Mouse (Mus musculus): Measurements from ENCODE around the gene Abhd12b. TPM values are rescaled to one million over a fixed set of nuclear protein-coding genes. Genes with fewer than 3 reads are reported as not detected.
"Not testable (repeated sequence)": the region's sequence is repeated elsewhere in the genome, so short reads cannot be mapped to it uniquely, and the experiment has no call there.

Gene Abhd12b
- total and polyA plus RNA-seq, 2 experiments from 2014 or later: not detected

- no peaks in the 10 kb centered on the region for H3K9me3 ChIP-seq (ENCODE audit: low read length)
- 65% methylated on average over 12 of the region's 12 CpGs for WGBS
- ATAC-seq (no peak), DNase-seq (ENCODE audit: low spot score) (peak; percentile 13)
- H3K27ac ChIP-seq: no peak overlapping the region
- H3K4me3 ChIP-seq (ENCODE audit: low read length): no peak overlapping the region
- no peak for TF ChIP-seq CTCF (IDR thresholded peaks at IDR 0.05; ENCODE audit: low read depth)
- H3K36me3 ChIP-seq (ENCODE audit: insufficient read depth, low read length): no peaks in the 10 kb centered on the region
- H3K27me3 ChIP-seq (ENCODE audit: insufficient read depth, low read length): no peaks in the 10 kb centered on the region
- H3K4me2 ChIP-seq (ENCODE audit: low read depth, low read length): no peak overlapping the region
- 0 out of 2 replicates have a peak, but pooled peaks cover 2% of the 10 kb centered on the region for H3K4me1 ChIP-seq (ENCODE audit: insufficient read depth, low read length)
- H3K9ac ChIP-seq (replicated peaks; ENCODE audit: low read length): no peak overlapping the region
Observed at GRCm38 (mm10) chr12:70136185-70136756, 17.7 kb upstream of the Abhd12b start.

DNA sequence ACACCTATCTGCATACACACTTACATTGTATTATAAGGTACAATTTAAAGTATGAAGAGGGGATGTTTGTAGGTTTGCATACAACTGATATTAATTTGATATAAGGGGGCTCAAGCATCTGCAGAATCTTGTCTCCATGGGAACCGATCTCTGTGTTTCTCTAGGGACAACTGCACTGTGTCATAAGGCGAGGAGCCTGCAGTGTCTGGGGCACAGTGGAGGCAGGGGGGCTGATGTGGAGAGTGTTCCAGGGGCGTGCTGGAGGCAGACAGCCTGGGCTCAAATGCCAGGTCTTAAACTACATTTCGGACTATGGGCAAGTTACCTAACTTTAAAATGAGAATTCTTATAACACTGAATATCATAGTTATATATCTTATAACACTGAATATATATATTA is 16.8 kb upstream of the Abhd12b start:
- TF ChIP-seq CTCF (IDR thresholded peaks at IDR 0.05; ENCODE audit: low read depth): no peak
- ATAC-seq: no peak

DNA sequence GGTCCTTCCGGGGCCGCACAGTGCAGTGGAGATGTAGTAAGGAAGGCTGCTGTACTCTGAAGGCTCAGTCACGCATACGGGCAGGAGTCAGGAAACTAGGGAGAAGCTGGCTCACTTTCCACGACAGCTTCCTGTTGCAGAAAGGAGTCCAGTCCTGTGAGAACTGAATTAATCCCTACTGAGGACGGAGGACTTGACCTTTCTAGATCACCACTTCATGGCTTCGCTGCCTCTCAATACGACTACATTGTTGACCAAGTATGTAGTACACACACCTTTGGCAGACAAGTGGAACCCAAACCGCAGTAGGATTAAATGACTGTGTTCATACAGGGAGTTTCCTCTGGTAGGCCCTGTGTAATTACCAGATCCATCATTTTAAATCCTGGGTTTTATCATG is 16.3 kb upstream of the Abhd12b start:
- Histone ChIP-seq H3K9me3 (ENCODE audit: low read length) (no peaks in the 10 kb centered on the region), H3K4me3 (ENCODE audit: low read length) (no peak overlapping the region), H3K36me3 (ENCODE audit: insufficient read depth, low read length) (no peaks in the 10 kb centered on the region), H3K4me2 (ENCODE audit: low read depth, low read length) (no peak overlapping the region), H3K27ac (no peak overlapping the region), H3K4me1 (ENCODE audit: insufficient read depth, low read length) (no peaks in the 10 kb centered on the region), H3K27me3 (ENCODE audit: insufficient read depth, low read length) (no peaks in the 10 kb centered on the region), H3K9ac (replicated peaks; ENCODE audit: low read length) (no peak overlapping the region)
- DNase-seq (ENCODE audit: low spot score): no peak
- no peak for ATAC-seq
- 79% methylated on average over 9 of the region's 9 CpGs for WGBS
- no peak for TF ChIP-seq CTCF (IDR thresholded peaks at IDR 0.05; ENCODE audit: low read depth)

More for the DNA sequence above, 16.8 kb upstream of the Abhd12b start:
- no peak for DNase-seq (ENCODE audit: low spot score)
- Histone ChIP-seq H3K27ac (no peak overlapping the region), H3K9me3 (ENCODE audit: low read length) (no peaks in the 10 kb centered on the region), H3K4me3 (ENCODE audit: low read length) (no peak overlapping the region), H3K4me2 (ENCODE audit: low read depth, low read length) (no peak overlapping the region), H3K36me3 (ENCODE audit: insufficient read depth, low read length) (no peaks in the 10 kb centered on the region), H3K27me3 (ENCODE audit: insufficient read depth, low read length) (no peaks in the 10 kb centered on the region), H3K9ac (replicated peaks; ENCODE audit: low read length) (no peak overlapping the region), H3K4me1 (ENCODE audit: insufficient read depth, low read length) (no peaks in the 10 kb centered on the region)
- 61% methylated on average over 4 of the region's 4 CpGs for WGBS

DNA sequence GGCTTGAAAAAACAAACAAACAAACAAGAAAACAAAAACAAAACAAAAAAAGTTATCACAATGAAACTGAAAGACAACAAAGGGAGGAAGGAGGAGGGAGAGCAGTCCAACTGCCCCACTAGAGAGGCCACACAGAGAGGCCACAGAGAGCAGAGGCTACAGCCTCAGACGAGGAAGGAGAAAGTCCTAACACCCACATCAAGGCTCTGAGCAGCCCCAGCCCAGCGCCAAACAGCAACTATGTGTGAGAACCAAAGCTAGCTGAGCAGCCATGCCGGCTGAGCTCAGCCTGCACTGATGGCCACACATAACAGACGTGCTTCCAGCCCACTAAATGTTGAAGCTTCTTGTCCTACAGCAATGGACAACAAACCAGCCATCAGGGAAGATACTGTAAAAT is 14.1 kb upstream of the Abhd12b start:
- Histone ChIP-seq H3K4me3 (ENCODE audit: low read length) (no peak overlapping the region), H3K9me3 (ENCODE audit: low read length) (no peaks in the 10 kb centered on the region), H3K4me1 (ENCODE audit: insufficient read depth, low read length) (no peaks in the 10 kb centered on the region), H3K4me2 (ENCODE audit: low read depth, low read length) (no peak overlapping the region), H3K9ac (replicated peaks; ENCODE audit: low read length) (no peak overlapping the region), H3K36me3 (ENCODE audit: insufficient read depth, low read length) (no peaks in the 10 kb centered on the region), H3K27me3 (ENCODE audit: insufficient read depth, low read length) (no peaks in the 10 kb centered on the region), H3K27ac (no peak overlapping the region)
- 75% methylated on average over 4 of the region's 4 CpGs for WGBS
- no peak for TF ChIP-seq CTCF (IDR thresholded peaks at IDR 0.05; ENCODE audit: low read depth)
- ATAC-seq (no peak), DNase-seq (ENCODE audit: low spot score) (no peak)

DNA sequence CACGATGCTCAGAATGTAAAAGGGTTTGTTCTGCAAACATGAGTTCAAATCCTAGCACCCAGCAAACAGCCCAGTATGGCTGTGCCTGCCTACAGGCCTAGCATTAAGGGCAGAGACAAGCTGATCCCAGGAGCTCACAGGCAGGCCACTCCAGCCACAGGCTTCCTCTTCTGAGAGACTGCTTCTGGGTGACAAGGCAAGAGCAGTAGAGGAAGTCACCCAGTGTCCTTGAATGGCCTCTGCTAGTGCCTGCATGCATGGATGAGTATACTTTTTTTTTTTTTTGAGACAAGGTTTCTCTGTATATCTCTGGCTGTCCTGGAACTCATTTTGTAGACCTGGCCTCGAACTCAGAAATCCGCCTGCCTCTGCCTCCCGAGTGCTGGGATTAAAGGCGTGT is 13.4 kb upstream of the Abhd12b start:
- Histone ChIP-seq H3K4me2 (ENCODE audit: low read depth, low read length) (no peak overlapping the region), H3K27ac (no peak overlapping the region), H3K27me3 (ENCODE audit: insufficient read depth, low read length) (no peaks in the 10 kb centered on the region), H3K36me3 (ENCODE audit: insufficient read depth, low read length) (no peaks in the 10 kb centered on the region), H3K4me3 (ENCODE audit: low read length) (no peak overlapping the region), H3K4me1 (ENCODE audit: insufficient read depth, low read length) (no peaks in the 10 kb centered on the region), H3K9ac (replicated peaks; ENCODE audit: low read length) (no peak overlapping the region), H3K9me3 (ENCODE audit: low read length) (no peaks in the 10 kb centered on the region)
- ATAC-seq (no peak), DNase-seq (ENCODE audit: low spot score) (no peak)
- 96% methylated on average over 5 of the region's 5 CpGs for WGBS
- TF ChIP-seq CTCF (IDR thresholded peaks at IDR 0.05; ENCODE audit: low read depth): no peak

- no peak overlapping the region for H3K4me2 ChIP-seq (ENCODE audit: low read depth, low read length)
- TF ChIP-seq CTCF (IDR thresholded peaks at IDR 0.05; ENCODE audit: low read depth): no peak
- ATAC-seq (no peak), DNase-seq (ENCODE audit: low spot score) (no peak)
- H3K27ac ChIP-seq: no peak overlapping the region
- no peaks in the 10 kb centered on the region for H3K36me3 ChIP-seq (ENCODE audit: insufficient read depth, low read length)
- no peaks in the 10 kb centered on the region for H3K4me1 ChIP-seq (ENCODE audit: insufficient read depth, low read length)
- no peaks in the 10 kb centered on the region for H3K9me3 ChIP-seq (ENCODE audit: low read length)
- no peaks in the 10 kb centered on the region for H3K27me3 ChIP-seq (ENCODE audit: insufficient read depth, low read length)
- no peak overlapping the region for H3K4me3 ChIP-seq (ENCODE audit: low read length)
- WGBS: 90% methylated on average over 5 of the region's 5 CpGs
- H3K9ac ChIP-seq (replicated peaks; ENCODE audit: low read length): no peak overlapping the region
Observed at GRCm38 (mm10) chr12:70140993-70141576, 12.9 kb upstream of the Abhd12b start.

- 23% methylated on average over 3 of the region's 3 CpGs for WGBS
Observed at GRCm38 (mm10) chr12:70144106-70144587, 9.8 kb upstream of the Abhd12b start.

More at GRCm38 (mm10) chr12:70144106-70144587, 9.8 kb upstream of the Abhd12b start:
- H3K27ac ChIP-seq; DNase-seq (ENCODE audit: low spot score); H3K27me3 ChIP-seq (ENCODE audit: insufficient read depth, low read length); H3K9me3 ChIP-seq (ENCODE audit: low read length); H3K4me2 ChIP-seq (ENCODE audit: low read depth, low read length); H3K9ac ChIP-seq (replicated peaks; ENCODE audit: low read length); H3K4me3 ChIP-seq (ENCODE audit: low read length); H3K4me1 ChIP-seq (ENCODE audit: insufficient read depth, low read length); ATAC-seq; H3K36me3 ChIP-seq (ENCODE audit: insufficient read depth, low read length): not testable (repeated sequence)
